10 mouse cellular contexts compared by ENCODE assay signal in genomic region chr11:98926553-98926952, GRCm38 (mm10). TPM values are rescaled to one million over a fixed set of nuclear protein-coding genes. Genes with fewer than 3 reads are reported as not detected.
DNase-seq lines count a peak whose midpoint lies in the region; ATAC-seq lines count a peak whose summit lies in the region.
"Had no signal": no experiment of that assay in that cellular context is flagged by ENCODE, and none has a peak within 500 bp of the region (broad histone marks: within the 10 kb centered on the region; RNA-seq: fewer than 3 reads in every experiment).

No protein-coding gene starts in this region.

- H3K9ac ChIP-seq in heart, embryonic 14.5 days (ENCODE audit: low read length), result peak overlapping the region; percentile 61
- peak overlapping the region; percentile 19; the same call in 1 of the 2 replicates for H3K9ac ChIP-seq in midbrain, embryonic 13.5 days (replicated peaks)
- no peak overlapping the region for H3K9ac ChIP-seq in midbrain, embryonic 16.5 days (ENCODE audit: low read depth, low read length)
- H3K9ac ChIP-seq in intestine, embryonic 16.5 days (ENCODE audit: low read depth, low read length), result 0 out of 2 replicates have a peak overlapping the region, but pooled peaks have one; percentile 43

- peak overlapping the region; percentile 22; the same call in 1 of the 2 replicates for H3K4me2 ChIP-seq in heart, embryonic 14.5 days (ENCODE audit: low read length)
- H3K4me2 ChIP-seq in midbrain, embryonic 13.5 days (replicated peaks), result no peak overlapping the region
- no peak overlapping the region for H3K4me2 ChIP-seq in midbrain, embryonic 16.5 days (ENCODE audit: low read length)
- H3K4me2 ChIP-seq in intestine, embryonic 16.5 days (ENCODE audit: low read depth, low read length), result peak overlapping the region; percentile 1; the same call in 1 of the 2 replicates

- no peaks in the 10 kb centered on the region; the same call in 1 of the 2 replicates for H3K36me3 ChIP-seq in heart, embryonic 14.5 days (ENCODE audit: control insufficient read depth, insufficient read depth, low read length)
- no peaks in the 10 kb centered on the region for H3K36me3 ChIP-seq in midbrain, embryonic 13.5 days
- no peaks in the 10 kb centered on the region for H3K36me3 ChIP-seq in midbrain, embryonic 16.5 days (ENCODE audit: control insufficient read depth, insufficient read depth, low read length)
- no peaks in the 10 kb centered on the region for H3K36me3 ChIP-seq in intestine, embryonic 16.5 days (ENCODE audit: control insufficient read depth, insufficient read depth, low read length)

- no peak for DNase-seq in heart, adult 18-20 months
- DNase-seq in right cerebral cortex, postnatal 14 days, result no peak
- no peak for DNase-seq in right cerebral cortex, adult 2 months (ENCODE audit: low spot score in 2 of 2)
- DNase-seq: right cerebral cortex, postnatal 25 days had no signal

- H3K4me3 ChIP-seq in heart, embryonic 14.5 days (ENCODE audit: control insufficient read depth in 1 of 2, insufficient read depth in 1 of 2, low read depth in 1 of 2, low read length in 2 of 2), result no peak overlapping the region
- no peak overlapping the region for H3K4me3 ChIP-seq in midbrain, embryonic 13.5 days (replicated peaks)
- H3K4me3 ChIP-seq in midbrain, embryonic 16.5 days (ENCODE audit: low read depth, low read length), result no peak overlapping the region
- H3K4me3 ChIP-seq in intestine, embryonic 16.5 days (ENCODE audit: low read length), result no peak overlapping the region

- peaks cover 55 to 72% of the 10 kb centered on the region in 2 experiments for H3K4me1 ChIP-seq in heart, embryonic 14.5 days (ENCODE audit: control insufficient read depth in 2 of 2, insufficient read depth in 2 of 2, low read length in 2 of 2)
- H3K4me1 ChIP-seq in midbrain, embryonic 13.5 days (replicated peaks), result peaks cover 93% of the 10 kb centered on the region
- peaks cover 48% of the 10 kb centered on the region for H3K4me1 ChIP-seq in midbrain, embryonic 16.5 days (ENCODE audit: control insufficient read depth, insufficient read depth, low read length)
- H3K4me1 ChIP-seq in intestine, embryonic 16.5 days (ENCODE audit: control insufficient read depth, insufficient read depth, low read length), result peaks cover 80% of the 10 kb centered on the region

- 65% methylated on average over 7 of the region's 7 CpGs for WGBS in heart, embryonic 14.5 days
- WGBS in midbrain, embryonic 13.5 days, result 69% methylated on average over 7 of the region's 7 CpGs
- 65% methylated on average over 7 of the region's 7 CpGs for WGBS in midbrain, embryonic 16.5 days
- 66% methylated on average over 7 of the region's 7 CpGs for WGBS in intestine, embryonic 16.5 days

- no peaks in the 10 kb centered on the region for H3K9me3 ChIP-seq in heart, embryonic 14.5 days (ENCODE audit: control insufficient read depth, low read length)
- H3K9me3 ChIP-seq in midbrain, embryonic 13.5 days, result no peaks in the 10 kb centered on the region
- no peaks in the 10 kb centered on the region for H3K9me3 ChIP-seq in midbrain, embryonic 16.5 days (replicated peaks; ENCODE audit: control insufficient read depth, low read length, poor library complexity, severe bottlenecking)
- H3K9me3 ChIP-seq in intestine, embryonic 16.5 days (ENCODE audit: control insufficient read depth, low read length), result no peaks in the 10 kb centered on the region
- H3K9me3 ChIP-seq: G1E had no signal

- no peak for ATAC-seq in heart, embryonic 14.5 days (ENCODE audit: insufficient number of reproducible peaks, insufficient read depth, low FRiP score, low read depth)
- no peak for ATAC-seq in midbrain, embryonic 13.5 days
- ATAC-seq in midbrain, embryonic 16.5 days, result no peak
- ATAC-seq in intestine, embryonic 16.5 days, result no peak

- H3K27ac ChIP-seq in heart, embryonic 14.5 days (replicated peaks in 1 of 2; ENCODE audit: control insufficient read depth in 1 of 2, insufficient read depth in 1 of 2, low read depth in 2 of 2, low read length in 2 of 2), result peak overlapping the region in 1 of 2 experiments; percentile 57; a peak in 1 of 4 replicates
- peak overlapping the region; percentile 75; the same call in 1 of the 2 replicates for H3K27ac ChIP-seq in midbrain, embryonic 13.5 days
- no peak overlapping the region for H3K27ac ChIP-seq in midbrain, embryonic 16.5 days (ENCODE audit: low read length)
- peak overlapping the region; percentile 89 for H3K27ac ChIP-seq in intestine, embryonic 16.5 days (ENCODE audit: low read length)

- no peaks in the 10 kb centered on the region for H3K27me3 ChIP-seq in heart, embryonic 14.5 days (ENCODE audit: control insufficient read depth, insufficient read depth, low read length)
- H3K27me3 ChIP-seq in midbrain, embryonic 13.5 days, result 0 out of 2 replicates have a peak, but pooled peaks cover 2% of the 10 kb centered on the region
- no peaks in the 10 kb centered on the region for H3K27me3 ChIP-seq in midbrain, embryonic 16.5 days (ENCODE audit: control insufficient read depth, insufficient read depth, low read depth, low read length)
- no peaks in the 10 kb centered on the region for H3K27me3 ChIP-seq in intestine, embryonic 16.5 days (replicated peaks; ENCODE audit: control insufficient read depth, insufficient read depth, low read length)

RNA-seq across cellular contexts. Expression of gene Rara, which starts 1.1 kb away (rescaled TPM):
- polyA plus RNA-seq in heart, embryonic 14.5 days (2014; fragmentation: Nextera tagmentation; extraction: Ambion mirVana), result 31.4 and 33.4 TPM in 2 replicates
- total RNA-seq in heart, adult 18-20 months (2021), result 10 to 100 TPM in 1 of 2 experiments, 1 to 10 TPM in 1; 8.7 to 10.1 TPM
- 7.5 and 9.1 TPM in 2 replicates for polyA plus RNA-seq in midbrain, embryonic 13.5 days (2015; fragmentation: Nextera tagmentation; extraction: Ambion mirVana)
- 9.5 and 9.6 TPM in 2 replicates for polyA plus RNA-seq in midbrain, embryonic 16.5 days (2015; fragmentation: Nextera tagmentation; extraction: Ambion mirVana)
- 28.2 and 31.2 TPM in 2 replicates for polyA plus RNA-seq in intestine, embryonic 16.5 days (2015; fragmentation: Nextera tagmentation; extraction: Ambion mirVana)

RNA-seq across cellular contexts. Expression of gene Cdc6, which starts 19.0 kb away (rescaled TPM):
- polyA plus RNA-seq in heart, embryonic 14.5 days (2014; fragmentation: Nextera tagmentation; extraction: Ambion mirVana), result 15.6 and 17.5 TPM in 2 replicates
- total RNA-seq in heart, adult 18-20 months (2021), result under 1 TPM; 0.40 to 0.41 TPM
- 10.6 and 11.3 TPM in 2 replicates for polyA plus RNA-seq in midbrain, embryonic 13.5 days (2015; fragmentation: Nextera tagmentation; extraction: Ambion mirVana)
- polyA plus RNA-seq in midbrain, embryonic 16.5 days (2015; fragmentation: Nextera tagmentation; extraction: Ambion mirVana), result 2.4 TPM in 2 replicates
- 18.9 and 23.0 TPM in 2 replicates for polyA plus RNA-seq in intestine, embryonic 16.5 days (2015; fragmentation: Nextera tagmentation; extraction: Ambion mirVana)

RNA-seq across cellular contexts. Expression of gene Gjd3, which starts 56.3 kb away (rescaled TPM):
- polyA plus RNA-seq in heart, embryonic 14.5 days (2014; fragmentation: Nextera tagmentation; extraction: Ambion mirVana), result 1.00 and 2.3 TPM in 2 replicates
- total RNA-seq in heart, adult 18-20 months (2021), result under 1 TPM; 0.36 to 0.45 TPM
- polyA plus RNA-seq in midbrain, embryonic 13.5 days (2015; fragmentation: Nextera tagmentation; extraction: Ambion mirVana), result 0.58 and 0.99 TPM in 2 replicates
- 1.0 and 1.9 TPM in 2 replicates for polyA plus RNA-seq in midbrain, embryonic 16.5 days (2015; fragmentation: Nextera tagmentation; extraction: Ambion mirVana)
- 0.17 TPM in 1 of 2 replicates, not detected in the other for polyA plus RNA-seq in intestine, embryonic 16.5 days (2015; fragmentation: Nextera tagmentation; extraction: Ambion mirVana)
- total RNA-seq: adrenal gland, postnatal 14 days; G1E had no signal
- polyA plus RNA-seq: G1E had no signal

Comparison
In these comparisons a context has a peak if more than half of its experiments do, and no peak if none do; other contexts are left out.
1. H3K4me2 ChIP-seq: peak in heart, embryonic 14.5 days (single experiment) and intestine, embryonic 16.5 days (single experiment); none in midbrain, embryonic 13.5 days (single experiment) and midbrain, embryonic 16.5 days (single experiment).